Mouse (Mus musculus) c-Kit-positive CD71-negative TER-119-negative erythroid progenitor cells, embryonic 14.5 days (primary cell): ENCODE results near the gene Prdm11.

ENCODE experiments used
- DNase-seq: peaks from one replicate; pipeline ENCODE4 v3.0.0-alpha.2; 2013; ENCODE audit warnings: low read depth

Gene Prdm11

GRCm38 (mm10) chr2:93045129-93045817 is 694 bp downstream of the Prdm11 start:
- DNase-seq: peak; percentile 80

GRCm38 (mm10) chr2:93043449-93044157 is 2.4 kb downstream of the Prdm11 start:
- no peak for DNase-seq

GRCm38 (mm10) chr2:93041470-93041869 is 4.5 kb downstream of the Prdm11 start:
- no peak for DNase-seq

GRCm38 (mm10) chr2:93040841-93041240 is 5.1 kb downstream of the Prdm11 start:
- DNase-seq: no peak

- no peak for DNase-seq
Observed at GRCm38 (mm10) chr2:93039706-93040105, 6.3 kb downstream of the Prdm11 start.

- DNase-seq: no peak
Observed at GRCm38 (mm10) chr2:93039043-93039442, 6.9 kb downstream of the Prdm11 start.

- no peak for DNase-seq
Observed at GRCm38 (mm10) chr2:93035631-93036030, 10.3 kb downstream of the Prdm11 start.

GRCm38 (mm10) chr2:93032651-93033050 is 13.3 kb downstream of the Prdm11 start:
- no peak for DNase-seq

- no peak for DNase-seq
Observed at GRCm38 (mm10) chr2:93032049-93032448, 13.9 kb downstream of the Prdm11 start.

- DNase-seq: no peak
Observed at GRCm38 (mm10) chr2:93031021-93031420, 14.9 kb downstream of the Prdm11 start.

GRCm38 (mm10) chr2:93030101-93030500 is 15.9 kb downstream of the Prdm11 start:
- no peak for DNase-seq

GRCm38 (mm10) chr2:93029267-93030060 is 16.5 kb downstream of the Prdm11 start:
- no peak for DNase-seq

- no peak for DNase-seq
Observed at GRCm38 (mm10) chr2:93028865-93029264, 17.1 kb downstream of the Prdm11 start.

- no peak for DNase-seq
Observed at GRCm38 (mm10) chr2:93027713-93028112, 18.3 kb downstream of the Prdm11 start.

GRCm38 (mm10) chr2:93024431-93024830 is 21.5 kb downstream of the Prdm11 start:
- no peak for DNase-seq

- DNase-seq: no peak
Observed at GRCm38 (mm10) chr2:93018854-93019253, 27.1 kb downstream of the Prdm11 start.

GRCm38 (mm10) chr2:93017151-93017550 is 28.8 kb downstream of the Prdm11 start:
- no peak for DNase-seq

GRCm38 (mm10) chr2:93015041-93015440 is 30.9 kb downstream of the Prdm11 start:
- no peak for DNase-seq

- peak; percentile 69 for DNase-seq
Observed at GRCm38 (mm10) chr2:93014093-93014937, 31.7 kb downstream of the Prdm11 start.

GRCm38 (mm10) chr2:93013415-93014092 is 32.4 kb downstream of the Prdm11 start:
- no peak for DNase-seq

GRCm38 (mm10) chr2:93012976-93013375 is 33.0 kb downstream of the Prdm11 start:
- DNase-seq: no peak
